Mouse (Mus musculus): ENCODE results near the gene Lin54.

Lin54 gene

DNA sequence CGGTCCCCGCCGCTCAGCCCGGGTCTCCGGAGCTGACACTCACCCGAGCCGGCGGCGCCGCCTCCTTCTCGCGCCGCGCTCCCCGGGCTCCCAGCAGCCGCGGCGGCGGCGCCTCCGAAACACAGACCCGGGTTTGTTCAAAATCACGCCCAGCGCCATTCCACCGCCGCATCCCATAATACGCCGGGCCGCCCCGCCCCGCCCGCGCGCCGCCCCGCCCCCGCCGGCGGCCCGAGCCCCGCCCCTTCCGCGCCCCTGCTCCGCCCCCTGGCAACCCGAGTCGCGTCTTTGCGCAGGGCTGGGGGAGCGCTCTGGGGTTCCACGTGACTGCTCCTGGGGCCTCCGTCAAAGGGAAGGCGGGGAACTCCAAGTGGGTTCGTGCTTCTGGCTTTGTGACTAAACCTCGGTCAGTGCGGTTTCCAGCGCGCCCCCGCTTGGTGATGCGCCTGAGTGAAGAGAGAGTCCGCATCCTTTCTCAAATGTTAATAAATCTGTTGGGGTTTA, at the start of gene Lin54:
Gene Lin54, minus strand, starts transcription at position 182 of the 504 bp plus-strand sequence.
- peak; percentile 87 to 91 for DNase-seq (ENCODE audit: low spot score in 2 of 2)

GRCm38 (mm10) chr5:100550151-100550550, 49.7 kb upstream of the Lin54 start:
- DNase-seq (ENCODE audit: low spot score in 2 of 2): no peak

GRCm38 (mm10) chr5:100549311-100549710, 48.9 kb upstream of the Lin54 start:
- no peak for DNase-seq (ENCODE audit: low spot score in 2 of 2)

GRCm38 (mm10) chr5:100548236-100548635, 47.8 kb upstream of the Lin54 start:
- no peak for DNase-seq (ENCODE audit: low spot score in 2 of 2)

DNA sequence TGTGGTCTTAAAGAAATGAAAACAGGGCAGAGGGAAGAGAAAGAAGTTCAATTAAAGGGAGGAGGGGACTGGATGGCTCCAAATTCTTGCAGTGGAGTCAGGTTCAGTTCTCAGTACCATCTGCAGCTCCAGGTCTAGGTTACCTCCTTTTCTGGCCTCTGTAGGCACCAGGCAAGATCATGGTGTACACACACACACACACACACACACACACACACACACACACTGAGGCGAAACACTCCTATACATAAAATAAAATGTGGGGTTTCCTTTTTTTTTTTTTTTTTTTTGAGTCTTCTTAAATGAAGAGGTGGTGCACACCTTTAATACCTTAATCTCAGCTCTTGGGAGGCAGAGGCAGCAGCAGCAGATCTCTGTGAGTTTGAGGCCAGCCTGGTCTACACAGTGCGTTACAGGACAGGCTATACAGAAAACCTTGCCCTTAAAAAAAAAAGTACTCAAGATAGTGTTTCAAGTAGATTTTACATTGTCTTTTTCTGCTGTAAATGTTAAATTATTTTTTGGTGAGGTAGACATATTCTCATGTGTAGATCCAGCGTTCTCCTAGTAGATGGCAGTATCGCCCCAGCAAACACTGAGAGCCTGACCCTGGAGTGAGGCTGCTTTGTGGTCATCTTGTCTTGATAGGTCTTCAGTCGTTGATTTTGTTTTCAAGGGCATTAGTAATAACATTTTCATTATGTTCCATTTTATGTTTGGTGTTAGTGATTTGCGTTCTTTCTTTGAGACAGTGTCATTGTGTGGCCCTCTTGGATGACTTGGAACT, 46.0 kb upstream of the Lin54 start:
- DNase-seq (ENCODE audit: low spot score in 2 of 2): no peak

DNA sequence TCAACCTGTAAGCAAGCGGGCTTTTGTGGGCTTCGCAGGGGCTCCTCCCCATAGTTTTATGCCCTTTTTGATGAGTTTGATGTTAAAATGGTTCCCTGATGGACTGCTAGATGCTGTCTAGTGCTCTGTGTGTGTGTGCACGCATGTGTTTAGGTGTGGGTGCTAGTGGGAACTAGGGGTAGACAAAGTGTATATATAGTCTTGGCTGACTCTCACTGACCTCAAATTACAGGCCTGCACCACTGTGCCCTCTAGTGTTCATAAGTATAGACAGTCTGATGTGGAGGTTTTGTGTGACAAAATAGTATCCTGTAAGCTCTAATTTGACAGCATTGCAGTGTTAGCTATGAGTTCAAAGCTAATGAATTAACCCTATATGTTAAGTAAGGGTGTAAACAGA, 36.2 kb upstream of the Lin54 start:
- DNase-seq (ENCODE audit: low spot score in 2 of 2): peak in 1 of 2 experiments; percentile 38

- DNase-seq (ENCODE audit: low spot score in 2 of 2): no peak
Measured at GRCm38 (mm10) chr5:100535826-100536225, 35.4 kb upstream of the Lin54 start.

DNA sequence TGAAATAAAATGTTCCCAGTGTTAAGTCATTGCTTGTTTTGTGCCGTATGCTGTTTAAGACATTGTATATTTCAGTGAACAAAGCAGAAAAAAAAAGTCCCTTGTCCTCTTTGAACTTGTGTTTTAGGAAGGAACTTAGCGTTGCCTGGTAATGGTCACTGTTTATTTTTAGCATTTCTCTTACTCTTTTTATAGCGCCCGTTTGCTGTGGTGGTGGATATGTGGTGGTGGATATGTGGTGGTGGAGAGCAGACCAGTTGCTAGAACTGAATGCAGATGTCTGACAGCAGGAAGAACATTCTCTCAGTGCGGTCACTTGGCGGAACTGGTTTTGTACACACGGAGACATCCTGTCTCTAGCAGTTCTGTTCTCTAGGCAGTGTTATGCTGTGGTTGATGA, 25.7 kb upstream of the Lin54 start:
- DNase-seq (ENCODE audit: low spot score in 2 of 2): peak; percentile 20 to 31

DNA sequence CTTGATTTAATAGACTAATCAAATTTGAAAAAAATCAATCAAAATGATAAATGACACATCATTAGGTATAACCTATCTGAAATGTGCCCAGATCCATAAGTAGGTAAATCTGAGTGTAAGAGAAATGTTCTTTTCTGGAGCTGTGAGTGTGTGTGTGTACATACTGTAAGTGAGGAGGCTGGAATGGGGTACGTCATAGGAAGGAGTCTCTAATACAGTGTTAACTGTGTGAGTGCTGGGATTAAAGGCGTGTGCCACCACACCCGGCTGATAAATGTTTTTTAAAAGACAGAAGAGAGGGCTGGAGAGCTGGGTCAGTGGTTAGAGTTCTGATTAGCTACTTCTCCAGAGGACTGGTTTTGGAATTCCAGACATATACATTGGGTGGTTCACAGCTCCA, 25.2 kb upstream of the Lin54 start:
- no peak for DNase-seq (ENCODE audit: low spot score in 2 of 2)

- DNase-seq (ENCODE audit: low spot score in 2 of 2): no peak
Measured at GRCm38 (mm10) chr5:100524921-100525320, 24.5 kb upstream of the Lin54 start.

- DNase-seq (ENCODE audit: low spot score in 2 of 2): no peak
Measured at GRCm38 (mm10) chr5:100523331-100523730, 22.9 kb upstream of the Lin54 start.

- no peak for DNase-seq (ENCODE audit: low spot score in 2 of 2)
Measured at GRCm38 (mm10) chr5:100520223-100520622, 19.8 kb upstream of the Lin54 start.

DNA sequence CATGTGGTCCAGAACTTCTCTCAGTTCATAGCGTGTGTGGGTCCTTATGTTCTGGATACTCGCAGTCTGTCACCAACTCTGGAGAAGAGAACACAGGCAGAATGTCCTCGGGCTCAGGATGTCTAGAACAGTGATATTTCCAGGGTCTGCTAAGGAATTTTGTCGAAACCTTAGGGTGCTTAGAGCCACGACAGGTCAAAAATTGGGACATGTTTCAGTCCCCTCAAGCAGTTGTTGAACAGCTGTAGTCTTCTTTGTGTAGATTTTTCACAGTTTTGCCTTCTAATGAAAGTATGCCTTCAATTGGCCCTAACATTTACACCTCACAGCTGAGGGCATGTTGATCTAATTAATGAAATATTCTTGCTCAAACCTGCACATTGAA, 18.6 kb upstream of the Lin54 start:
- DNase-seq (ENCODE audit: low spot score in 2 of 2): no peak

DNA sequence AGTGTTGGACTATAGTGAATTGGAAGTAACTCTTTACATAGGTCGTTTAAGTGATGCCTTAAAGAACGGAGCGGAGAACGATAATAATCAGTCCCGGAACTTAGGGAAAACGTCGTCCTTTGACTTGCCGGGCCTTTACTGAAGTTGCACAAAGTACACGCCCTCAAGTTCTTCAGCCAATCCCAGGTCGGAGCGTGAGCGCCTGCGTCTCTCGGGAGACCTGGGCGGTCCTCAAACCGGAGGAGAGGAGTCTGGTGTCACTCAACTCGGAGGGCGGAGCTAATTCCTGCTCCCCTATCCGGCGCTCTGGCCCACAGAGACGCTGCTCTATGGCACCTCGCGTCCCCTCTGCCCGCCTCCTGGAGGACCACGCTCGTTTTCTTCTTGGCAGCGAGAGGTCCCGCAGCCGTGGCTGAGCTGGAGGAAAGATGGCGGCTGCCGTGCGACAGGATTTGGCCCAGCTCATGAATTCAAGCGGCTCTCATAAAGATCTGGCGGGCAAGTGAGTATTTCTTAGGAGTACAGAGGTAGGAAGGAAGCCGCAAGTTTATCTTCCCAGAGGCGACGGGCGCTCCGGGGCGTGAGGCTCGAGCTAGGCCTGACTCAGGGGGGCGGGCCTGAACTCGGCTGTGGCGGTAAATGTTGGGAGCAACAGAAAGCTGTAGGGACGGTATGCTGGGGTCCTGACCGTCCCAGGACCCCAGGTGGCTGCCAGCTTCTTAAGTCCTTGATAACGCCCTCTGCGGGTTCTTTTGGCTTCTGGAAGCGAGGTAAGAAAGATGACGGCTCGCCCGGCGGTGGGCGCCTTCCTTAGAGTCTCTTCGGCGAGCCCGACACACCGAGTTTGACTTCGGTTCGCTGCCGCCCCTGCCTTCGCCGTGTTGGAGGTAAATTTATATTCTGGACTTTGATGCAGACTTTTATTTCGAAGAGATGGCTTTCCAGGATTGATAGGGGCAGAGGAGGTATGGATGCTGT, 17.9 kb upstream of the Lin54 start, which contains the start of gene Cops4:
Gene Cops4, plus strand, starts transcription at position 261 of the 978 bp plus-strand sequence.
- DNase-seq (ENCODE audit: low spot score in 2 of 2): peak; percentile 95 to 96

DNA sequence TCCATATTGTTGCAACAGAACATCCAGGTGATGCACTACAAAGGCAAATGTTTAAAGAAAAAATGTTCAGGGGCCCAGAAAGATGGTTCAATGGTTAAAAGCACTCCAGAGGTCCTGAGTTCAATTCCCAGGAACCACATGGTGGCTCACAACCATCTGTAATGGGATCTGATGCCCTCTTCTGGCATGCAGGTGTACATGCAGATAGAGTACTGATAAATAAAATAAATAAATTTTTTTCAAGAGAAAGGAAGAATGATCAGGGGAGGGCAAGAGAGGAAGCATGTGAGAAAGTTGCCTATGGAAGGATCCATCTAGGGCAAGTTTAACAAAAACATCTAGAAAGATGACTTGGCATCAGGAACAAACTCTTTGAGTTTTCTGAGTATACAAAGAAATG, 12.1 kb upstream of the Lin54 start:
- no peak for DNase-seq (ENCODE audit: low spot score in 2 of 2)

GRCm38 (mm10) chr5:100509247-100509646, 8.8 kb upstream of the Lin54 start:
- no peak for DNase-seq (ENCODE audit: low spot score in 2 of 2)

DNA sequence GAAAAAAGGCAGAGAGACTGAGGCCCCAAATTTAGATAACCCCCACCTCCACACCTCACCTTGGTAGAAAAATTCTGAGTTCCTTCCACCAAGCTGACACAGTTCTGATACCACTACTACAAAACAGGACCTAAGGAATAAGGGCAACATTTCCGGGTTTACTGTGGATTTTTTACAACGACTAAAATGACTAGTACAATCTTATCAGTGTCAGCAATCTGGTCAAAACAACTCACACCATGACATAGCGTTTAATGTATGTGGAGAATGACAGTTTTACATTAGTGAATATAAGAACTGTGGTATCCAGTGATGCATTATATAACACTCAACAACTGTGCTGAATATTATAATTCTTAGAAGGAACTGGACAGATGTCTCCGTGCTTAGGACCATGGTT, 828 bp upstream of the Lin54 start:
- DNase-seq (ENCODE audit: low spot score in 2 of 2): no peak

GRCm38 (mm10) chr5:100499831-100500304, 571 bp downstream of the Lin54 start:
- peak; percentile 42 to 45 for DNase-seq (ENCODE audit: low spot score in 2 of 2)

DNA sequence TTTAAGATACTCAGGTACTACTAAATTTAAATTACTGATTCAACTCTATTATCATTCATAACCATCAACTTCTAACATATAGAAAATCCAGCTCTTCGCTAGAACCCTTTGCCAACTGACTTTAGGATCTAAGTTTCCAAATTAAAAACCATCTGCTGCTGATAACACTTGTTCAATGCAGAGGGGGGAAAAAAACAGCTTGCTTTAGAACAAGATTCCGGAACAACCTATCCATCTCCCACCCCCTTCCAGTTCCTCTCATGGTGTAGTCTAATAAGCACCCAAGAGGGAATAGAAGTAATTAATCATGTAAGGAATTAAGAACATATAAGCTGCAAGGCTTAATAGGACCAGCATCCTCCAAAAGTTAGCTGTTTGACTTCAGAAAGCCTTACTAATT, 1.2 kb downstream of the Lin54 start:
- no peak for DNase-seq (ENCODE audit: low spot score in 2 of 2)

GRCm38 (mm10) chr5:100498436-100499180, 1.8 kb downstream of the Lin54 start:
- peak; percentile 79 to 81 for DNase-seq (ENCODE audit: low spot score in 2 of 2)

GRCm38 (mm10) chr5:100491704-100492103, 8.7 kb downstream of the Lin54 start:
- DNase-seq (ENCODE audit: low spot score in 2 of 2): no peak
